Mouse (Mus musculus): ENCODE measurements around the gene Krtap5-3. TPM values are rescaled to one million over a fixed set of nuclear protein-coding genes. Genes with fewer than 3 reads are reported as not detected.

Krtap5-3 gene
- total RNA-seq, 2 experiments from 2014 or later: not detected

Other genes with a start within 250 kb of the Krtap5-3 start
- 45.3 and 45.9 TPM in 2 replicates for gene Mob2, start 140.3 kb upstream of the Krtap5-3 start, total RNA-seq (2015)
- gene Mob2, start 140.3 kb upstream of the Krtap5-3 start, total RNA-seq (2017): 45.9 and 47.1 TPM in 2 replicates
- 0.12 TPM in 1 of 2 replicates, not detected in the other for gene Dusp8, start 105.5 kb upstream of the Krtap5-3 start, total RNA-seq (2015)
- gene Dusp8, start 105.5 kb upstream of the Krtap5-3 start, total RNA-seq (2017): not detected in 2 replicates
- gene Gm45618, start 80.6 kb upstream of the Krtap5-3 start, total RNA-seq (2015): not detected in 2 replicates
- not detected in 2 replicates for gene Gm45618, start 80.6 kb upstream of the Krtap5-3 start, total RNA-seq (2017)
- gene Gm39115, start 65.3 kb upstream of the Krtap5-3 start, total RNA-seq (2015): not detected in 2 replicates
- not detected in 2 replicates for gene Gm39115, start 65.3 kb upstream of the Krtap5-3 start, total RNA-seq (2017)
- gene Gm45337, start 56.8 kb upstream of the Krtap5-3 start, total RNA-seq (2015): not detected in 2 replicates
- not detected in 2 replicates for gene Gm45337, start 56.8 kb upstream of the Krtap5-3 start, total RNA-seq (2017)
- not detected in 2 replicates for gene Gm29735, start 44.3 kb upstream of the Krtap5-3 start, total RNA-seq (2015)
- not detected in 2 replicates for gene Gm29735, start 44.3 kb upstream of the Krtap5-3 start, total RNA-seq (2017)
- not detected in 2 replicates for gene Gm4553, start 35.6 kb upstream of the Krtap5-3 start, total RNA-seq (2015)
- not detected in 2 replicates for gene Gm4553, start 35.6 kb upstream of the Krtap5-3 start, total RNA-seq (2017)
- gene Krtap5-2, start 25.4 kb upstream of the Krtap5-3 start, total RNA-seq (2015): not detected in 2 replicates
- gene Krtap5-2, start 25.4 kb upstream of the Krtap5-3 start, total RNA-seq (2017): not detected in 2 replicates
- not detected in 2 replicates for gene Gm10153, start 11.0 kb upstream of the Krtap5-3 start, total RNA-seq (2015)
- gene Gm10153, start 11.0 kb upstream of the Krtap5-3 start, total RNA-seq (2017): not detected in 2 replicates
- not detected in 2 replicates for gene Gm7579, start 10.5 kb downstream of the Krtap5-3 start, total RNA-seq (2015)
- not detected in 2 replicates for gene Gm7579, start 10.5 kb downstream of the Krtap5-3 start, total RNA-seq (2017)
- gene Krtap5-5, start 28.6 kb downstream of the Krtap5-3 start, total RNA-seq (2015): not detected in 2 replicates
- gene Krtap5-5, start 28.6 kb downstream of the Krtap5-3 start, total RNA-seq (2017): not detected in 2 replicates
- gene Gm40460, start 39.7 kb downstream of the Krtap5-3 start, total RNA-seq (2015): not detected in 2 replicates
- gene Gm40460, start 39.7 kb downstream of the Krtap5-3 start, total RNA-seq (2017): not detected in 2 replicates
- not detected in 2 replicates for gene Gm2431, start 57.0 kb downstream of the Krtap5-3 start, total RNA-seq (2015)
- gene Gm2431, start 57.0 kb downstream of the Krtap5-3 start, total RNA-seq (2017): not detected in 2 replicates
- not detected in 2 replicates for gene Gm4559, start 73.0 kb downstream of the Krtap5-3 start, total RNA-seq (2015)
- gene Gm4559, start 73.0 kb downstream of the Krtap5-3 start, total RNA-seq (2017): not detected in 2 replicates
- not detected in 2 replicates for gene Krtap5-1, start 95.8 kb downstream of the Krtap5-3 start, total RNA-seq (2015)
- gene Krtap5-1, start 95.8 kb downstream of the Krtap5-3 start, total RNA-seq (2017): not detected in 2 replicates
- not detected in 2 replicates for gene Krtap5-4, start 102.2 kb downstream of the Krtap5-3 start, total RNA-seq (2015)
- not detected in 2 replicates for gene Krtap5-4, start 102.2 kb downstream of the Krtap5-3 start, total RNA-seq (2017)
- gene Ifitm10, start 172.4 kb downstream of the Krtap5-3 start, total RNA-seq (2015): not detected in 2 replicates
- gene Ifitm10, start 172.4 kb downstream of the Krtap5-3 start, total RNA-seq (2017): not detected in 2 replicates
- not detected in 2 replicates for gene Gm49369, start 181.3 kb downstream of the Krtap5-3 start, total RNA-seq (2015)
- 25.2 and 59.0 TPM in 2 replicates for gene Gm49369, start 181.3 kb downstream of the Krtap5-3 start, total RNA-seq (2017)
- 115 and 133 TPM in 2 replicates for gene Ctsd, start 186.7 kb downstream of the Krtap5-3 start, total RNA-seq (2015)
- 129 and 170 TPM in 2 replicates for gene Ctsd, start 186.7 kb downstream of the Krtap5-3 start, total RNA-seq (2017)
- not detected in 2 replicates for gene Syt8, start 233.5 kb downstream of the Krtap5-3 start, total RNA-seq (2015)
- not detected in 2 replicates for gene Syt8, start 233.5 kb downstream of the Krtap5-3 start, total RNA-seq (2017)
- 6.0 and 8.0 TPM in 2 replicates for gene Tnni2, start 240.4 kb downstream of the Krtap5-3 start, total RNA-seq (2015)
- gene Tnni2, start 240.4 kb downstream of the Krtap5-3 start, total RNA-seq (2017): 2.4 and 7.7 TPM in 2 replicates

All from megakaryocyte progenitor cell, adult 5-6 weeks (primary cell).